Mouse (Mus musculus) embryonic facial prominence, embryonic 14.5 days (tissue): ENCODE measurements around the gene Atg2b. TPM values are rescaled to one million over a fixed set of nuclear protein-coding genes. Genes with fewer than 3 reads are reported as not detected.

Source experiments
- ATAC-seq: fragments of 200-750 bp; cut with Nextera tagmentation; 2 replicates; pipeline ENCODE4 v1.8.0; 2017; ENCODE audit warnings: low read depth, moderate number of reproducible peaks, moderate TSS enrichment
- DNase-seq: peaks from one replicate; pipeline ENCODE4 v3.0.0-alpha.2; 2015; ENCODE audit warnings: low spot score
- H3K27ac ChIP-seq: fragments of 300-500 bp; sonication (generic); replicated peaks from 2 replicates; pipeline ENCODE4 v1.5.1; 2014; ENCODE audit warnings: low read depth, mild to moderate bottlenecking, low read length, moderate library complexity
- H3K27me3 ChIP-seq: fragments of 300-500 bp; sonication (generic); replicated peaks from 2 replicates; pipeline ENCODE4 v1.6.1; 2014; ENCODE audit warnings: low read length; ENCODE audit not compliant: control insufficient read depth, insufficient read depth
- H3K36me3 ChIP-seq: fragments of 300-500 bp; sonication (generic); 2 replicates; pipeline ENCODE4 v1.6.1; 2014; ENCODE audit warnings: low read length, mixed read lengths; ENCODE audit not compliant: control insufficient read depth, insufficient read depth
- H3K4me1 ChIP-seq: fragments of 300-500 bp; sonication (generic); 2 replicates; pipeline ENCODE4 v1.6.1; 2014; ENCODE audit warnings: antibody characterized with exemption, low read length; ENCODE audit not compliant: control insufficient read depth, insufficient read depth
- H3K4me2 ChIP-seq: fragments of 300-500 bp; sonication (generic); 2 replicates; pipeline ENCODE4 v1.6.1; 2014; ENCODE audit warnings: low read depth, mild to moderate bottlenecking, low read length, moderate library complexity, mixed read lengths
- H3K4me3 ChIP-seq: fragments of 300-500 bp; sonication (generic); 2 replicates; pipeline ENCODE4 v1.5.1; 2014; ENCODE audit warnings: low read depth, mild to moderate bottlenecking, low read length
- H3K9ac ChIP-seq: fragments of 300-500 bp; sonication (generic); 2 replicates; pipeline ENCODE4 v1.6.1; 2014; ENCODE audit warnings: low read depth, mild to moderate bottlenecking, low read length, moderate library complexity, mixed read lengths
- H3K9me3 ChIP-seq: fragments of 300-500 bp; sonication (generic); 2 replicates; pipeline ENCODE4 v1.6.1; 2016; ENCODE audit warnings: low read length; ENCODE audit not compliant: control insufficient read depth
- WGBS: fragments of 180-500 bp; shearing (Covaris S2); extraction: QIAGEN DNeasy Blood & Tissue Kit; methylation state at CpG from one replicate; pipeline ENCODE4 v1.1.7; 2014; 5-methylcytosine and 5-hydroxymethylcytosine counted together
- polyA plus RNA-seq: library from polyadenylated mRNA; unstranded; fragments of >200 nt; fragmentation: Nextera tagmentation; extraction: Ambion mirVana; gene quantifications from 2 replicates; pipeline ENCODE4 v1.2.1, GENCODE M21; 2014

Gene Atg2b
- polyA plus RNA-seq, 1 experiment from 2014 or later: 17.5 TPM

GRCm38 (mm10) chr12:105642770-105643321 is 42.2 kb downstream of the Atg2b start:
- H3K36me3 ChIP-seq: peaks cover 99% of the 10 kb centered on the region
- ATAC-seq (no peak), DNase-seq (no peak)
- H3K4me3 ChIP-seq: no peak overlapping the region
- H3K4me1 ChIP-seq: no peaks in the 10 kb centered on the region
- H3K9ac ChIP-seq: no peak overlapping the region
- no peaks in the 10 kb centered on the region for H3K27me3 ChIP-seq
- H3K27ac ChIP-seq: no peak overlapping the region
- WGBS: 90% methylated on average over 11 of the region's 11 CpGs
- H3K9me3 ChIP-seq: no peaks in the 10 kb centered on the region
- no peak overlapping the region for H3K4me2 ChIP-seq

GRCm38 (mm10) chr12:105637554-105637953 is 47.5 kb downstream of the Atg2b start:
- H3K4me3 ChIP-seq: no peak overlapping the region
- no peak overlapping the region for H3K4me2 ChIP-seq
- no peaks in the 10 kb centered on the region for H3K27me3 ChIP-seq
- DNase-seq: no peak
- H3K9ac ChIP-seq: no peak overlapping the region
- no peak overlapping the region for H3K27ac ChIP-seq
- ATAC-seq: no peak
- H3K36me3 ChIP-seq: peaks cover 99% of the 10 kb centered on the region
- H3K9me3 ChIP-seq: no peaks in the 10 kb centered on the region
- WGBS: 74% methylated on average over 4 of the region's 4 CpGs
- no peaks in the 10 kb centered on the region for H3K4me1 ChIP-seq

- WGBS: 91% methylated on average over 9 of the region's 9 CpGs
- ATAC-seq (no peak), DNase-seq (no peak)
- Histone ChIP-seq H3K27ac (no peak overlapping the region), H3K9me3 (no peaks in the 10 kb centered on the region), H3K4me1 (no peaks in the 10 kb centered on the region), H3K4me3 (no peak overlapping the region), H3K27me3 (no peaks in the 10 kb centered on the region), H3K36me3 (peaks cover 96% of the 10 kb centered on the region), H3K9ac (no peak overlapping the region), H3K4me2 (no peak overlapping the region)
These were observed 48.5 kb downstream of the Atg2b start for GRCm38 (mm10) chr12:105636551-105636950.

GRCm38 (mm10) chr12:105634374-105635067 is 50.5 kb downstream of the Atg2b start:
- DNase-seq: no peak
- Histone ChIP-seq H3K4me1 (no peaks in the 10 kb centered on the region), H3K36me3 (peaks cover 80% of the 10 kb centered on the region), H3K4me2 (no peak overlapping the region), H3K9me3 (no peaks in the 10 kb centered on the region), H3K27ac (no peak overlapping the region), H3K9ac (no peak overlapping the region), H3K4me3 (no peak overlapping the region), H3K27me3 (no peaks in the 10 kb centered on the region)
- no peak for ATAC-seq
- WGBS: 93% methylated on average over 13 of the region's 13 CpGs

GRCm38 (mm10) chr12:105625798-105626197 is 59.2 kb downstream of the Atg2b start:
- Histone ChIP-seq H3K9ac (no peak overlapping the region), H3K4me3 (no peak overlapping the region), H3K27me3 (no peaks in the 10 kb centered on the region), H3K4me2 (no peak overlapping the region), H3K9me3 (no peaks in the 10 kb centered on the region), H3K36me3 (peaks cover 65% of the 10 kb centered on the region), H3K4me1 (no peaks in the 10 kb centered on the region), H3K27ac (no peak overlapping the region)
- ATAC-seq: no peak
- DNase-seq: no peak
- WGBS: 57% methylated on average over 7 of the region's 7 CpGs

GRCm38 (mm10) chr12:105622981-105623539 is 62.0 kb downstream of the Atg2b start:
- Histone ChIP-seq H3K27me3 (no peaks in the 10 kb centered on the region), H3K4me2 (no peak overlapping the region), H3K4me1 (no peaks in the 10 kb centered on the region), H3K27ac (no peak overlapping the region), H3K4me3 (no peak overlapping the region), H3K9ac (no peak overlapping the region), H3K9me3 (no peaks in the 10 kb centered on the region), H3K36me3 (peaks cover 80% of the 10 kb centered on the region)
- ATAC-seq (no peak), DNase-seq (no peak)
- WGBS: 84% methylated on average over 12 of the region's 12 CpGs

GRCm38 (mm10) chr12:105622048-105622447 is 63.0 kb downstream of the Atg2b start:
- Histone ChIP-seq H3K4me3 (no peak overlapping the region), H3K4me1 (no peaks in the 10 kb centered on the region), H3K9ac (no peak overlapping the region), H3K36me3 (peaks cover 81% of the 10 kb centered on the region), H3K27me3 (no peaks in the 10 kb centered on the region), H3K27ac (no peak overlapping the region), H3K4me2 (no peak overlapping the region), H3K9me3 (no peaks in the 10 kb centered on the region)
- ATAC-seq (no peak), DNase-seq (no peak)
- 96% methylated on average over 7 of the region's 7 CpGs for WGBS

GRCm38 (mm10) chr12:105613559-105613958 is 71.5 kb downstream of the Atg2b start:
- no peak overlapping the region for H3K4me2 ChIP-seq
- no peak overlapping the region for H3K27ac ChIP-seq
- DNase-seq: no peak
- no peak for ATAC-seq
- no peaks in the 10 kb centered on the region for H3K27me3 ChIP-seq
- no peaks in the 10 kb centered on the region for H3K4me1 ChIP-seq
- peaks cover 43% of the 10 kb centered on the region for H3K36me3 ChIP-seq
- 90% methylated on average over 10 of the region's 10 CpGs for WGBS
- H3K9ac ChIP-seq: no peak overlapping the region
- H3K9me3 ChIP-seq: no peaks in the 10 kb centered on the region
- H3K4me3 ChIP-seq: no peak overlapping the region

GRCm38 (mm10) chr12:105611748-105612147 is 73.3 kb downstream of the Atg2b start:
- Histone ChIP-seq H3K9ac (no peak overlapping the region), H3K27me3 (no peaks in the 10 kb centered on the region), H3K4me1 (no peaks in the 10 kb centered on the region), H3K4me2 (no peak overlapping the region), H3K27ac (no peak overlapping the region), H3K4me3 (no peak overlapping the region), H3K36me3 (peaks cover 25% of the 10 kb centered on the region), H3K9me3 (no peaks in the 10 kb centered on the region)
- peak; percentile 90 for DNase-seq
- ATAC-seq: peak; percentile 79
- WGBS: 15% methylated on average over 7 of the region's 7 CpGs
